ENCODE assay signal across 10 mouse cellular contexts in genomic region chr5:66342285-66342684, GRCm38 (mm10).
"Had no signal": no experiment of that assay in that cellular context is flagged by ENCODE, and none has a peak within 500 bp of the region (broad histone marks: within the 10 kb centered on the region; RNA-seq: fewer than 3 reads in every experiment).

No protein-coding gene starts in this region.

- DNase-seq: kidney, adult 8-10 months; kidney, postnatal 14 days; kidney, postnatal 4 days; lung, adult 2 months; lung, postnatal 14 days; lung, postnatal 4 days; midbrain, embryonic 14.5 days; thymus, adult 18-20 months had no signal

- H3K9ac ChIP-seq: liver, embryonic 14.5 days had no signal

- H3K27ac ChIP-seq: liver, embryonic 14.5 days had no signal

- H3K4me2 ChIP-seq: midbrain, embryonic 11.5 days had no signal
